Mouse (Mus musculus): ENCODE measurements around the gene Vav3. TPM values are rescaled to one million over a fixed set of nuclear protein-coding genes. Genes with fewer than 3 reads are reported as not detected.

The Vav3 gene
- polyA plus RNA-seq, 1 experiment from 2014 or later: 9.7 TPM

DNA sequence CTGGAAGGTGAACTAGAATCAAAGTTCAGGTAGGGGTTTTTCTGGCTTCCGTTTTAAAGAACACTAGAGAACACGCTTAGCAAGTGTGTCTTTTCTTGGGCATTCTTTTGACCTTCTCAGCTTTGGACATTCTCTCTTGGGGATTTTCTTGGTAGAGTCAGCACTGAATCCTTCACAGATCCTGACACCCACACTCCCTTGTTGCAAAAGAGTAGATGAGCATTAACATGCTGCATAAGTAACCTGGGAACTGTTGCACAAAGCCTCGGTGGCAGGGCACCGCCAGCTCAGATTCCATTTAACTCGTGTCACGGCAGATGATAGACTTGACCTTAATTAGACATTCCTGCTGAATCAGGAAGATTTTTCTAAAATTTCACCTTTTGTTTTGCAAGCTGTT lies 252.5 kb downstream of the Vav3 start:
- ATAC-seq (ENCODE audit: insufficient read depth): no peak
- H3K9ac ChIP-seq: no peak overlapping the region
- no peaks in the 10 kb centered on the region for H3K4me1 ChIP-seq (ENCODE audit: insufficient read depth)
- H3K27me3 ChIP-seq (ENCODE audit: insufficient read depth, low read length): no peaks in the 10 kb centered on the region
- no peak overlapping the region for H3K4me2 ChIP-seq
- no peaks in the 10 kb centered on the region for H3K36me3 ChIP-seq (ENCODE audit: insufficient read depth)
- H3K27ac ChIP-seq (ENCODE audit: low read depth): no peak overlapping the region
- no peaks in the 10 kb centered on the region for H3K9me3 ChIP-seq (ENCODE audit: low read depth, low read length)
- DNase-seq: no peak
- 85% methylated on average over 6 of the region's 6 CpGs for WGBS
- H3K4me3 ChIP-seq (ENCODE audit: low read depth, low read length): no peak overlapping the region
- no peak for TF ChIP-seq CTCF (IDR thresholded peaks at IDR 0.05; ENCODE audit: low read depth)

DNA sequence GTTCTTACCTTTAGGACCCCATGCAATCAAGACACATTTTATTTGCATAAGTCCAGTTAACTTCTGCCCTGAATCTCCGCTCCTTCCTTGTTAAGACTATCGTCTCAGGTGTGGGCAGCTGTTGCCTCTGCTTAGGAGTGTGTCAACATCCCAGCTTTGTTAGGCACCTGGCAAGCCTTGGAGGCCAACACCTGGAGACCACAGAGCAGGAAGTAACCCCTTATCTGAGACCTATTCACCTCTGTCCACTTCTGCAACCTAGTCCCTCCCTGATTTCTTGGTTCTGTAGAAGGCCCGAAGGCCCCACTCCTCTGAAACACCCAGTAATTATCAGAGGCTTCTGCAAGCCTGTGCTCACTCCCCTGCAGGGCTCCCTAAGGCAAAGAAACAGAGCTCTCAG lies 255.6 kb downstream of the Vav3 start:
- no peak overlapping the region for H3K4me3 ChIP-seq (ENCODE audit: low read depth, low read length)
- TF ChIP-seq CTCF (IDR thresholded peaks at IDR 0.05; ENCODE audit: low read depth): no peak
- 61% methylated on average over 3 of the region's 3 CpGs for WGBS
- no peak overlapping the region for H3K27ac ChIP-seq (ENCODE audit: low read depth)
- DNase-seq: no peak
- no peaks in the 10 kb centered on the region for H3K27me3 ChIP-seq (ENCODE audit: insufficient read depth, low read length)
- ATAC-seq (ENCODE audit: insufficient read depth): no peak; the same call in 1 of the 2 replicates
- no peaks in the 10 kb centered on the region for H3K9me3 ChIP-seq (ENCODE audit: low read depth, low read length)
- H3K4me2 ChIP-seq: no peak overlapping the region
- no peak overlapping the region for H3K9ac ChIP-seq
- no peaks in the 10 kb centered on the region for H3K36me3 ChIP-seq (ENCODE audit: insufficient read depth)
- no peaks in the 10 kb centered on the region for H3K4me1 ChIP-seq (ENCODE audit: insufficient read depth)

DNA sequence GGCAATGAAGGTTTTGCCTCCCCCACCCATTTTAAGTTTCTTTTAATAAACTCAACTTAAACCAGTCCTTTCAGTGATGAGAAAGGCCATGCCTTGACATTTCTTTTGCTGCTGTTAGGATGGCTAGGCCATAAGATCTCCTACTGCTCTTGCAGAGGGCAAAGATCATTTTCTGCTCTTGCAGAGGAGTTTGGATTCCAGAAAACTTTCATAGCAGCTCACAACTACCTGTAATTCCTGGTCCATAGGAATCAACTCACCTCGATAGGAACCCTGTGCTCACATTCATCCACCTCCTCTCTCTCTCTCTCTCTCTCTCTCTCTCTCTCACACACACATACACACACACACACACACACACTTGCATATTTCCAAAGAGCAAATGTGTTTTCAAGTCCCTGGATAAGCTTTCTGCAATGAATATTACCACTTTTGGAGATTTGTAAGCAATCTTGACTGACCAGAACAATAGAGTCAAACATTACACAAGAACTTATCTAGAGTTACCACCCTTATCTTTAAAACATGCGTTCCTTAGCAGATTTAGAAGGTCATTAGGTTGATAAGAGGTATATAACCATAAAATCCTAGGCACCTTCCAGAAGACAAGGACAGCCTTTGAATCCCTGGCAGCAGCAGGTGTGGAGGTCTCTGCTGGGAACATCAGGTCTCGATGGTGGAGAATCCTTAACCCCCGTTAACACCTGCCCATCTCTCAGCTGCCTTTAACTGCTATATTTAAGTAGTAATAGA lies 260.4 kb downstream of the Vav3 start:
- Histone ChIP-seq H3K27ac (ENCODE audit: low read depth) (no peak overlapping the region), H3K9ac (no peak overlapping the region), H3K4me1 (ENCODE audit: insufficient read depth) (no peaks in the 10 kb centered on the region), H3K4me2 (no peak overlapping the region), H3K4me3 (ENCODE audit: low read depth, low read length) (no peak overlapping the region), H3K27me3 (ENCODE audit: insufficient read depth, low read length) (no peaks in the 10 kb centered on the region), H3K9me3 (ENCODE audit: low read depth, low read length) (no peaks in the 10 kb centered on the region), H3K36me3 (ENCODE audit: insufficient read depth) (no peaks in the 10 kb centered on the region)
- no peak for ATAC-seq (ENCODE audit: insufficient read depth)
- WGBS: 49% methylated on average over 4 of the region's 4 CpGs
- no peak for DNase-seq
- TF ChIP-seq CTCF (IDR thresholded peaks at IDR 0.05; ENCODE audit: low read depth): no peak

DNA sequence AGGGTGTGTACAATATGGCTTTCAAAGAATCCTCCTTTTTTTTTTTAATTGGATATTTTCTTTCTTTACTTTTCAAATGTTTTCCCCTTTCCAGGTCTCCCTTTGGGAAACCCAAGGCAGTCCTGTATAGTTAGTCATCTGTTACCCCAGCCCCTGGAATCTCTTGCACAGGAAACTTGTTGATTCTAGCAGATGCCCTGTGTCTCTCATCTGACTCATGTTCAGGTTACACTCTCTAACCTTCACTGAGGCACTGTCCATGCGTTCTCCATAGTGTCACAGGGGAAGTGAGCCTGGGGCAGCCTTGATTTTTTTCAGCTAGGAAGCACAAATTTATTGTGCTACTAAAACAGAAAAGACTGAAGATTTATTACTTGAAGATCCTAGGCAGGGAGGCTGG lies 262.3 kb downstream of the Vav3 start:
- no peaks in the 10 kb centered on the region for H3K9me3 ChIP-seq (ENCODE audit: low read depth, low read length)
- no peaks in the 10 kb centered on the region for H3K27me3 ChIP-seq (ENCODE audit: insufficient read depth, low read length)
- TF ChIP-seq CTCF (IDR thresholded peaks at IDR 0.05; ENCODE audit: low read depth): no peak
- H3K27ac ChIP-seq (ENCODE audit: low read depth): no peak overlapping the region
- H3K4me3 ChIP-seq (ENCODE audit: low read depth, low read length): no peak overlapping the region
- H3K4me2 ChIP-seq: no peak overlapping the region
- no peak overlapping the region for H3K9ac ChIP-seq
- ATAC-seq (ENCODE audit: insufficient read depth) (no peak), DNase-seq (no peak)
- WGBS: 61% methylated on average over 1 of the region's 1 CpGs
- no peaks in the 10 kb centered on the region for H3K36me3 ChIP-seq (ENCODE audit: insufficient read depth)
- H3K4me1 ChIP-seq (ENCODE audit: insufficient read depth): no peaks in the 10 kb centered on the region

DNA sequence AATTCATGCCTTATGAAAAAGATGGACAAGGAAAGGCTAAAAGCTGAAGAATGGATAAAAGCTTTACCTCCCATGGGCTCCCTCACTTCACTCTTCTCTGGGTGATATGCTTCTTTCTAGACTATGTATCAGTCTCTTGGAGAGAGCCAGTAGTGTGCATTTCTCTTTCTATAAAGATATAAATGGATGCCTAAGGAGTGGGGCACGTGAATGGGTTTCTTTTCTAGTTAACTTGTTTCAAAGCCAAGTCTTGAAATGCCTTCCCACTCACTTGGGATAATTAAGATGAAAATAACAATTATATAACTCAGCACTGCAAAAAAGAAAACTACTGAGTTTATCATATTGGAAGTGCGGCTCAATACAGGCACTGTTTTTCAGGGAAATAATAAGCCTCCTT lies 265.7 kb downstream of the Vav3 start:
- no peak overlapping the region for H3K27ac ChIP-seq (ENCODE audit: low read depth)
- no peaks in the 10 kb centered on the region for H3K36me3 ChIP-seq (ENCODE audit: insufficient read depth)
- no peak for DNase-seq
- H3K4me1 ChIP-seq (ENCODE audit: insufficient read depth): no peaks in the 10 kb centered on the region
- no peak overlapping the region for H3K9ac ChIP-seq
- no peak for ATAC-seq (ENCODE audit: insufficient read depth)
- no peaks in the 10 kb centered on the region for H3K9me3 ChIP-seq (ENCODE audit: low read depth, low read length)
- no peak overlapping the region for H3K4me3 ChIP-seq (ENCODE audit: low read depth, low read length)
- TF ChIP-seq CTCF (IDR thresholded peaks at IDR 0.05; ENCODE audit: low read depth): no peak
- H3K27me3 ChIP-seq (ENCODE audit: insufficient read depth, low read length): no peaks in the 10 kb centered on the region
- no peak overlapping the region for H3K4me2 ChIP-seq
- 79% methylated on average over 2 of the region's 2 CpGs for WGBS

DNA sequence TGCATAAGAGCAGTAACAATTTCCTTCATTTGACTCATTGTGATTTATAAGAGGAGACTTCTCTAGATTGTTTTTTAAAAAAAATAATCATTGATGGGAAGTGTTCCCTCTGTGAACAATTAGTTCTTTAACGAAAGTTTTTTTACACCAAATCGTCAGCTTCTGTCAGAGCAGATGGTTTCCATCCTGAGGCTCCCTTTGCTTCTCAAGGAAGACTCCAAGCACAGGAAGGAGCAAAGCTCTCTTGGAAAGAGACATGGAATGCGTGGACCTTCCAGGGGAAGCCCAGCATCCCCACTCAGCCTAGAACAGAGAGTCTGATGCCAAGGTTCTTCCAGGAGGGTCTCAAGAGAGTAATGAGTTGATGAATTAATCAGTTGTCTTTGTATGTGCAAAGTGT lies 281.3 kb downstream of the Vav3 start:
- Histone ChIP-seq H3K9ac (no peak overlapping the region), H3K9me3 (ENCODE audit: low read depth, low read length) (no peaks in the 10 kb centered on the region), H3K27me3 (ENCODE audit: insufficient read depth, low read length) (no peaks in the 10 kb centered on the region), H3K36me3 (ENCODE audit: insufficient read depth) (no peaks in the 10 kb centered on the region), H3K4me3 (ENCODE audit: low read depth, low read length) (no peak overlapping the region), H3K4me2 (no peak overlapping the region), H3K4me1 (ENCODE audit: insufficient read depth) (no peaks in the 10 kb centered on the region), H3K27ac (ENCODE audit: low read depth) (no peak overlapping the region)
- peak; percentile 75 for DNase-seq
- TF ChIP-seq CTCF (IDR thresholded peaks at IDR 0.05; ENCODE audit: low read depth): no peak
- WGBS: 27% methylated on average over 3 of the region's 3 CpGs
- peak; percentile 88 for ATAC-seq (ENCODE audit: insufficient read depth)

DNA sequence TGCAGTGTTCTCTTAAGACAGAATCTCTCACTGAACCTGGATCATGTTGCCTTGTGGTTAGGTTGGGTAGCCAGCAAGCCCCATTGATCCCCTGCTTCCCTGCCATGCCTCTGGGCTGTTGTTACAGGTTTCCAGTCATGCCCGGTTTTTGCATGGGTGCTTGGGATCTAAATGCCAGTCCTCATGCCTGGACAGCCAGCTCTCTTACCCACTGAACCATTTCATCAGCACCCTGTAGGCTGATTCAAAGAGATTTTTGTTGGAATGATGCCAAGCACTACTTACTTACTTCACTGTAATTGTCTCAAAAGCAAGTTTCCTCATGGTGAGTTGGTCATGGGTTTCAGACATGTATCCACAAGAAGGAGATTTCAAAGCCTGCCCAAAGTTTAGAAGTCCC lies 281.9 kb downstream of the Vav3 start:
- no peak overlapping the region for H3K27ac ChIP-seq (ENCODE audit: low read depth)
- no peaks in the 10 kb centered on the region for H3K9me3 ChIP-seq (ENCODE audit: low read depth, low read length)
- no peak overlapping the region for H3K4me2 ChIP-seq
- H3K4me1 ChIP-seq (ENCODE audit: insufficient read depth): no peaks in the 10 kb centered on the region
- no peak for TF ChIP-seq CTCF (IDR thresholded peaks at IDR 0.05; ENCODE audit: low read depth)
- no peaks in the 10 kb centered on the region for H3K36me3 ChIP-seq (ENCODE audit: insufficient read depth)
- ATAC-seq (ENCODE audit: insufficient read depth) (peak; percentile 49), DNase-seq (peak; percentile 53)
- no peak overlapping the region for H3K4me3 ChIP-seq (ENCODE audit: low read depth, low read length)
- H3K9ac ChIP-seq: no peak overlapping the region
- no peaks in the 10 kb centered on the region for H3K27me3 ChIP-seq (ENCODE audit: insufficient read depth, low read length)
- 50% methylated on average over 1 of the region's 1 CpGs for WGBS
